Mouse (Mus musculus) stomach, postnatal 0 days (tissue): Measurements from ENCODE around the gene Zfp575.

Source experiments
- CTCF ChIP-seq: IDR thresholded peaks from 2 replicates; pipeline ENCODE4 v1.5.1; 2016; ENCODE audit warnings: antibody characterized with exemption, low read depth, mild to moderate bottlenecking, moderate library complexity
- EP300 ChIP-seq: optimal IDR thresholded peaks from 2 replicates; pipeline ENCODE3; 2016; ENCODE audit warnings: antibody characterized with exemption

GRCm38 (mm10) chr7:24546068-24546614 lies 41.3 kb downstream of the Zfp575 start, which contains the start of the genes Pinlyp and Xrcc1:
- TF ChIP-seq CTCF (no peak), EP300 (no peak)
